Mouse (Mus musculus) intestine, embryonic 15.5 days (tissue): Measurements from ENCODE around the gene Dmpk. TPM values are rescaled to one million over a fixed set of nuclear protein-coding genes. Genes with fewer than 3 reads are reported as not detected.
A peak's percentile ranks its signal among the peaks of the same experiment; 100 is the strongest.

Source experiments
- ATAC-seq: fragments of 200-750 bp; cut with Nextera tagmentation; 2 replicates; pipeline ENCODE4 v1.8.0; 2017; ENCODE audit warnings: moderate TSS enrichment, moderate library complexity
- H3K27ac ChIP-seq: fragments of 300-500 bp; sonication (generic); 2 replicates; pipeline ENCODE4 v1.5.1; 2015; ENCODE audit warnings: mild to moderate bottlenecking, inconsistent platforms
- H3K27me3 ChIP-seq: fragments of 300-500 bp; sonication (generic); replicated peaks from 2 replicates; pipeline ENCODE4 v1.6.1; 2015; ENCODE audit warnings: inconsistent platforms
- H3K36me3 ChIP-seq: fragments of 300-500 bp; sonication (generic); 2 replicates; pipeline ENCODE4 v1.6.1; 2015; ENCODE audit warnings: inconsistent platforms
- H3K4me1 ChIP-seq: fragments of 300-500 bp; sonication (generic); replicated peaks from 2 replicates; pipeline ENCODE4 v1.6.1; 2015; ENCODE audit warnings: inconsistent platforms
- H3K4me2 ChIP-seq: fragments of 300-500 bp; sonication (generic); replicated peaks from 2 replicates; pipeline ENCODE4 v1.6.1; 2015; ENCODE audit warnings: mild to moderate bottlenecking, inconsistent platforms
- H3K4me3 ChIP-seq: fragments of 300-500 bp; sonication (generic); replicated peaks from 2 replicates; pipeline ENCODE4 v1.5.1; 2015; ENCODE audit warnings: inconsistent platforms
- H3K9ac ChIP-seq: fragments of 300-500 bp; sonication (generic); 2 replicates; pipeline ENCODE4 v1.6.1; 2015; ENCODE audit warnings: inconsistent platforms
- H3K9me3 ChIP-seq: fragments of 300-500 bp; sonication (generic); 2 replicates; pipeline ENCODE4 v1.6.1; 2016; ENCODE audit warnings: inconsistent platforms
- WGBS: fragments of 180-500 bp; shearing (Covaris S2); methylation state at CpG from one replicate; pipeline ENCODE4 v1.1.7; 2015; 5-methylcytosine and 5-hydroxymethylcytosine counted together
- polyA plus RNA-seq: library from polyadenylated mRNA; unstranded; fragments of >200 nt; fragmentation: Nextera tagmentation; extraction: Ambion mirVana; gene quantifications from 2 replicates; pipeline ENCODE4 v1.2.1, GENCODE M21; 2015

The Dmpk gene
- polyA plus RNA-seq, 1 experiment from 2014 or later = 52.2 TPM

DNA sequence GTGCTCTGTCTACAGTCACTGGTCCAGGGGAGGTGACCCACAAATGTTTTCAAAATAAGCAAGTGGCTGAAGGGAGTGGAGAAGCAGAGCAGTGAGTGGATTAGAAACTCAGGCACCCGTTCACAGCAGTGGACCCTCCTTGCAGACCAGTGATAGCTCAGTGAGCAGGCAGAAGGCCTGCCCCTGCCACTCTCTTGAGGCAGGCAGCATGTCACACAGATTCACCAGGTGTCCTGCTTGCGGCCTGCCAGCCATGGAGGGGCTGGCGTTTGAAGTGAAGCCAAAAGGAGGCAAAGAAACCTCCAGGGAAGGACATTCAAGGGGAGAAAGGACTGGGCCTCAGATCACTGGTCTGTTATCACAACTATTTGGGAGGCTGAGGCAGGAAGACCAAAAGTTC lies 4.9 kb upstream of the Dmpk start:
- H3K4me1 ChIP-seq = peaks cover 40% of the 10 kb centered on the region
- 83% methylated on average over 3 of the region's 3 CpGs for WGBS

DNA sequence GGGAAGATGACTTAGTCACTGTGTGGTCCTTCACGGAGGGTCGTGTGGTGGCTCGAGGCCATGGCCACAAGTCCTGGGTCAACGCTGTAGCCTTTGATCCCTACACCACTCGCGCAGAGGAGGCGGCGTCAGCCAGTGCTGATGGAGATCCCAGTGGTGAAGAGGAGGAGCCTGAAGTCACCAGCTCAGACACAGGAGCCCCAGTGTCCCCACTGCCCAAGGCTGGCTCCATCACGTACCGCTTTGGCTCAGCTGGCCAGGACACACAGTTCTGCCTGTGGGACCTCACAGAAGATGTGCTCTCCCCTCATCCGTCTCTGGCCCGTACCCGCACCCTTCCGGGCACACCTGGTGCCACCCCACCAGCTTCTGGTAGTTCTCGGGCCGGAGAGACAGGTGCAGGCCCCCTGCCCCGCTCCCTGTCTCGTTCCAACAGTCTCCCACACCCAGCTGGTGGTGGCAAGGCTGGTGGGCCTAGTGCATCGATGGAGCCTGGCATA lies 3.1 kb upstream of the Dmpk start:
- H3K36me3 ChIP-seq = peaks cover 32% of the 10 kb centered on the region
- H3K27ac ChIP-seq = no peak overlapping the region
- H3K9me3 ChIP-seq = no peaks in the 10 kb centered on the region
- peaks cover 53% of the 10 kb centered on the region for H3K4me1 ChIP-seq
- H3K27me3 ChIP-seq = no peaks in the 10 kb centered on the region
- H3K9ac ChIP-seq = no peak overlapping the region
- no peak for ATAC-seq
- 88% methylated on average over 19 of the region's 19 CpGs for WGBS
- H3K4me3 ChIP-seq = no peak overlapping the region
- H3K4me2 ChIP-seq = no peak overlapping the region

More for the DNA sequence above, 4.9 kb upstream of the Dmpk start:
- Histone ChIP-seq H3K27me3 (no peaks in the 10 kb centered on the region), H3K27ac (no peak overlapping the region), H3K9ac (no peak overlapping the region), H3K4me2 (no peak overlapping the region), H3K36me3 (peaks cover 32% of the 10 kb centered on the region), H3K9me3 (no peaks in the 10 kb centered on the region), H3K4me3 (no peak overlapping the region)
- ATAC-seq = no peak

DNA sequence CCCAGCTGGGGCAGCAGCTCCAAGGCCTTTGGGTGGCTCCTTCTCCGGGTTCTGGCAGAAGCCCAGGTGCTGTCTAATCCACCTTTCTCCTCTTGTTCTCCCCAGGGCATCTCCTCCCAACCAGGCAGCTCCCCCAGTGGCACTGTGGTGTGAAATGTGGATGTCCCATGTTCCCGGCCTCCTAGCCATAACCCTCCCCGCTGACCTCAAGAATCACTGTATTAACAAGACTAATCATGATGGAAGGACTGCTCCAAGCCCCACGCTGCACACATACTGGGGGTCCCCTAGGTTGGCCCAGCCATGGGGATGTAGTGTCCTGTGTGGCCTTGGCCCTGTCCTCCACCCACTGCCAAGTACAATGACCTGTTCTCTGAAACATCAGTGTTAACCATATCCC lies 1.5 kb upstream of the Dmpk start:
- Histone ChIP-seq H3K9ac (no peak overlapping the region), H3K4me2 (no peak overlapping the region), H3K9me3 (no peaks in the 10 kb centered on the region), H3K27me3 (no peaks in the 10 kb centered on the region), H3K36me3 (peaks cover 32% of the 10 kb centered on the region), H3K4me3 (no peak overlapping the region), H3K4me1 (peaks cover 60% of the 10 kb centered on the region), H3K27ac (peak overlapping the region; percentile 1; the same call in 1 of the 2 replicates)
- no peak for ATAC-seq
- 90% methylated on average over 4 of the region's 4 CpGs for WGBS

DNA sequence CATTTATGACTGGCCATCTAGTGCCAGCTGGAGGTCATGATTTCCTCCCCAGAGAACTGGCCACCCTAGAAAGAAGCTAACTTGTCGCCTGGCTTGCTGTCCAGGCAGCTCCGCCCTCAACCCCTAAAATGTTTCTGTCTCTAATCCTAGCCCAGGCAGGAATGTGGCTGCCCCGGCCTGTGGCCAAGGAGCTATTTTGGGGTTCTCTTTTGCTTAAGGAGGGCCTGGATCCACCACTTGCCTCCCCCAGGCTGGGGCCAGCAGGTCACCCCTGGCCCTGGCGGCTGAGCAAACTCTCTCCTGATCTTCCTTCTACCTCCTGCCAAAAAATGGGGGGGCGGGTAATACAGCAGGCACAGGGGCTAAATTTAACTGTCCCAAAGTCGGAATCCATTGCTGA lies 553 bp upstream of the Dmpk start:
- Histone ChIP-seq H3K36me3 (peaks cover 29% of the 10 kb centered on the region), H3K27ac (0 out of 2 replicates have a peak overlapping the region, but pooled peaks have one; percentile 1)

DNA sequence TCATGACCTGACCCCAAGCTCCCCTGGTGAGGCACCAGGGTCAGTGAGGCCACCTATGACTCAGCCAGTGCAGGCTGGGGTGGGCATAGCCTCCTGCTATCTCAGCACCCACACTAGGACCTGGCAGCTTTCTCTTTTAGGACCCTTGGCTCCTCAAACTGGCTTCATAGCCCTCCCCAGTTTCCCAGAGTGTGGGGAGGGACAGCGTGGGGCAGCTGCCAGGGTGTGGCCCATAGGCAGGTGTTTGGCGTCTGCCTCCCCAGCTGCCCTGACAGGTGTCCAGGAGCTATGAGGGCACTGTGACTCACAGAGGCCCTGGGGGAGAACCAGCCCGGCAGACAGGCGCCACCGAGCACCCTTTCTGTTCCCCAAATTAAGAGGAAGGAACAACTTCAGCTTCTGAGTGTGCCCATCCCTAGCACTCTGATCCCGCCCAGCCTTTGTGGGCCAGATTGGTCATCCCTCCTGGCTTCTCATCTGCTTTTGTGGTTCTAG lies 675 bp downstream of the Dmpk start:
- Histone ChIP-seq H3K27me3 (no peaks in the 10 kb centered on the region), H3K27ac (peak overlapping the region; percentile 15), H3K9ac (peak overlapping the region; percentile 27), H3K4me2 (peak overlapping the region; percentile 46), H3K9me3 (no peaks in the 10 kb centered on the region), H3K36me3 (peaks cover 21% of the 10 kb centered on the region), H3K4me1 (peaks cover 50% of the 10 kb centered on the region), H3K4me3 (peak overlapping the region; percentile 27)
- ATAC-seq = peak; percentile 20
- 51% methylated on average over 6 of the region's 6 CpGs for WGBS

More for the DNA sequence above, 553 bp upstream of the Dmpk start:
- H3K4me1 ChIP-seq = peaks cover 51% of the 10 kb centered on the region
- ATAC-seq = no peak
- no peak overlapping the region for H3K9ac ChIP-seq
- no peak overlapping the region for H3K4me3 ChIP-seq
- 56% methylated on average over 6 of the region's 6 CpGs for WGBS
- no peaks in the 10 kb centered on the region for H3K27me3 ChIP-seq
- no peaks in the 10 kb centered on the region for H3K9me3 ChIP-seq
- H3K4me2 ChIP-seq = peak overlapping the region; percentile 46; the same call in 1 of the 2 replicates

DNA sequence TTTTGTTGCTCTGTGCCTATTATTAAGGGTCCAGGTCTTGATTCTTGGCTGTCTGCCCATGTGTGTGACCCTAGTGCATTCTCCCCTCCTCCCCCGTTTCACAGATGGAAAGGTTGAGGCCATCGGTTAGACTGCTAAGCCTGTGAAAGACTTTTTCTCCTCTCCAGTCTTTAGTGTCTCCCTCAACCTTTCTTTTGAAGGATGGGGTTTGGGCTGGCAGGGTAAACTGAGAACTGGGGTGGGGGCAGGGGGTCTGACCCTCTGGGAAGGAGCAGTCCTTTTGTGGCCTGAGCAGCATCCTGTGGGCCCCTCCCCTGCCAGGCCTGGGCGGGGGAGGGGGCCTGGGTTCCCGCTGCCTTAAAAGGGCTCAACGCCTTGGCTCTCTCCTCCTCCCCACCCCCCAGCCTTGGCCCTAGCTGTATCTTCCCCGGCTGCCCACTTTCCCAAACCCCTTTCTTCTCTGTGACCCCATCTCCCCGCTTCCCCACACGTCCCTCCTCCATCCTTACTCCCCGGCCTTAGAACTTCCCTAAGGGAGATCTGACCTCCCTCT lies 1.3 kb downstream of the Dmpk start:
- H3K9ac ChIP-seq = peak overlapping the region; percentile 32
- peak overlapping the region; percentile 46 for H3K4me2 ChIP-seq
- ATAC-seq = no peak
- H3K36me3 ChIP-seq = peaks cover 20% of the 10 kb centered on the region
- WGBS = 23% methylated on average over 9 of the region's 9 CpGs
- H3K4me1 ChIP-seq = peaks cover 50% of the 10 kb centered on the region
- H3K27ac ChIP-seq = peak overlapping the region; percentile 46
- H3K9me3 ChIP-seq = no peaks in the 10 kb centered on the region
- H3K27me3 ChIP-seq = no peaks in the 10 kb centered on the region
- H3K4me3 ChIP-seq = peak overlapping the region; percentile 27

DNA sequence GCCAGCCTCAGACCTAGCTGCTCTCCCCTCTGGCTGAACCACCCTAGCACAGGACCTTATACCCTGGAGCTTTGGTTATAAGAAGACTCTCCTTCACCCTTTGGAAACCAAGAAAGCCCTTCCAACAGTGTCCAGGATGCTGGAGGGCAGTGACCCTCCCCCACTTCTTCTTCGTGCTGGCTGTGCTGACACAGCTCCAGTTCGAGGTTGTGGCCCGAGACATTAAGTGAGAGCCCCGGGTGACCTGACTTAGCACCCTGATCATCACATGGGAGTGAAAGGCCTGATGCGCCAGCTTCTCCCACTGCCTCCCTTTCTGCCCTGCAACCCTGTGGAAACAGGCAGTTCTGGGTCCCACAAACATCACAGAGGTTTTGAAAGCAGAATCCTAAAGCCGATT lies 1.8 kb downstream of the Dmpk start:
- H3K27me3 ChIP-seq = no peaks in the 10 kb centered on the region; the same call in 1 of the 2 replicates
- WGBS = 13% methylated on average over 6 of the region's 6 CpGs

DNA sequence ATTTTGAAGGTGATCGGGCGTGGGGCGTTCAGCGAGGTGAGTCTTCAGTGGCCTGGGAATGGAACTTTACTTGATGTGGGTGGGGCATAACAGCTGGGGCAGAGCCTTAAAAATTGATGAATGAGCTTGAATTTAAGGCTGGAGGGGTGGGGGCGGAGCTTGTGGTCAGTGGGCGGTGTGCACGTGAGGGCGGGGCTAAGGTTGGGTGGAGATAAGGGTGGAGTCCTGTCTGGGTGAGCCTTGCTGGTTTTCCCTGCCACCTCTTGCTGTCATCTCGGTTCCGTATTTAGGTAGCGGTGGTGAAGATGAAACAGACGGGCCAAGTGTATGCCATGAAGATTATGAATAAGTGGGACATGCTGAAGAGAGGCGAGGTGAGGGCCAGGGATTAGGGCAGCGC lies 2.4 kb downstream of the Dmpk start:
- peaks cover 16% of the 10 kb centered on the region for H3K36me3 ChIP-seq
- H3K27ac ChIP-seq = peak overlapping the region; percentile 46; the same call in 1 of the 2 replicates
- no peaks in the 10 kb centered on the region; the same call in 1 of the 2 replicates for H3K27me3 ChIP-seq
- 11% methylated on average over 14 of the region's 14 CpGs for WGBS
- H3K4me1 ChIP-seq = peaks cover 50% of the 10 kb centered on the region
- peak overlapping the region; percentile 46 for H3K4me2 ChIP-seq
- peak overlapping the region; percentile 27 for H3K4me3 ChIP-seq
- peak overlapping the region; percentile 32 for H3K9ac ChIP-seq
- ATAC-seq = peak; percentile 53
- H3K9me3 ChIP-seq = no peaks in the 10 kb centered on the region

More for the DNA sequence above, 1.8 kb downstream of the Dmpk start:
- H3K4me1 ChIP-seq = peaks cover 50% of the 10 kb centered on the region
- peak overlapping the region; percentile 46 for H3K27ac ChIP-seq
- peak overlapping the region; percentile 27 for H3K4me3 ChIP-seq
- no peak for ATAC-seq
- no peaks in the 10 kb centered on the region for H3K9me3 ChIP-seq
- H3K4me2 ChIP-seq = peak overlapping the region; percentile 46
- H3K9ac ChIP-seq = peak overlapping the region; percentile 32
- H3K36me3 ChIP-seq = peaks cover 15% of the 10 kb centered on the region

DNA sequence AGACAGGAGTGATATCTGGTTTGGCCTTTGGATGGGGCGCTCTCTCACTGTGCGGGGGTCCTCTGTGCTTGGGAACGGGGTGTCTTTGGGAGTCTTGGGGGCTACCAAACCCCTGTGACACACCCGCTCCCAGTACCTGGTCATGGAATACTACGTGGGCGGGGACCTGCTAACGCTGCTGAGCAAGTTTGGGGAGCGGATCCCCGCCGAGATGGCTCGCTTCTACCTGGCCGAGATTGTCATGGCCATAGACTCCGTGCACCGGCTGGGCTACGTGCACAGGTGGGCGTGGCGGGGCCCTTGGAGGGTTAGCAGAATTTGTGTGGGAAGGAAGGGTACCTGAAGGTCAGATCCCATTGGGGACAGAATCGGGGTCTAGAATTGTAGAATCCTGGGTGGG lies 3.1 kb downstream of the Dmpk start:
- WGBS = 68% methylated on average over 18 of the region's 18 CpGs
- Histone ChIP-seq H3K4me2 (peak overlapping the region; percentile 46; the same call in 1 of the 2 replicates), H3K4me1 (peaks cover 54% of the 10 kb centered on the region)

DNA sequence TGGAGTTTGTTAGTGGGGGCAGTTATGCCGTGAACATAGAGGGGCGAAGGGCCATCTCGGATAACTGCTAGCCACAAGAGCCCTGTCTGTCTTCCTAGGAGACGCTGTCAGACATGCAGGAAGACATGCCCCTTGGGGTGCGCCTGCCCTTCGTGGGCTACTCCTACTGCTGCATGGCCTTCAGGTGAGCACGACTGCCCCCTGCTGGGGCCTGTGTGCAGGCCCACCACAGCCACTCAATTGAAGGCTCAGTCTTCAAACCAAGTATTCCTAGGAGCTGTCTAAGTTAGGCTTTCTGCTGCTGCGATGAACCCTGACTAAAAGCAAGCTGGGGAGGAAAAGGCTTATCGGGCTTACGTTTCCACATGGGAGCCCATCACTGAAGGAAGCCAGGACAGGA lies 5.2 kb downstream of the Dmpk start:
- H3K4me1 ChIP-seq = peaks cover 49% of the 10 kb centered on the region
- H3K4me2 ChIP-seq = no peak overlapping the region
- ATAC-seq = no peak
- no peaks in the 10 kb centered on the region for H3K9me3 ChIP-seq
- no peak overlapping the region for H3K27ac ChIP-seq
- H3K4me3 ChIP-seq = no peak overlapping the region
- 42% methylated on average over 10 of the region's 10 CpGs for WGBS
- H3K9ac ChIP-seq = no peak overlapping the region
- H3K27me3 ChIP-seq = no peaks in the 10 kb centered on the region; the same call in 1 of the 2 replicates
- H3K36me3 ChIP-seq = 0 out of 2 replicates have a peak, but pooled peaks cover 4% of the 10 kb centered on the region

More for the DNA sequence above, 3.1 kb downstream of the Dmpk start:
- no peak overlapping the region for H3K9ac ChIP-seq
- ATAC-seq = no peak
- no peaks in the 10 kb centered on the region; the same call in 1 of the 2 replicates for H3K27me3 ChIP-seq
- H3K27ac ChIP-seq = no peak overlapping the region
- no peaks in the 10 kb centered on the region for H3K9me3 ChIP-seq
- H3K36me3 ChIP-seq = 0 out of 2 replicates have a peak, but pooled peaks cover 8% of the 10 kb centered on the region
- H3K4me3 ChIP-seq = no peak overlapping the region

DNA sequence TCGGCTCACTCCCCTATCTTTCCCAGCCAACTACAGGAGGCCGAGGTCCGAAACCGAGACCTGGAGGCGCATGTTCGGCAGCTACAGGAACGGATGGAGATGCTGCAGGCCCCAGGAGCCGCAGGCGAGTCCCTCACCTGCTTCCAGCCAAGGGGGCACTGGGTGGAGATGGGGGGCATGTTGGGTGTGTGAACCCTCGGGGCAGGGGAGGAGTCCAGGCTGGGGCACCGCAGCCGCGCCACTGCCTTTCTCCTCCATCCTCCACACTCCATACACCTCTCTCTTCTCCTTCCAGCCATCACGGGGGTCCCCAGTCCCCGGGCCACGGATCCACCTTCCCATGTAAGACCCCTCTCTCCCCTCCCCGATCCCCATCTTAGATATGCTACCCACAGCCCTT lies 8.3 kb downstream of the Dmpk start:
- peaks cover 32% of the 10 kb centered on the region for H3K4me1 ChIP-seq
- no peak overlapping the region for H3K27ac ChIP-seq
- WGBS = 60% methylated on average over 17 of the region's 17 CpGs
- no peak for ATAC-seq
- 0 out of 2 replicates have a peak, but pooled peaks cover 4% of the 10 kb centered on the region for H3K36me3 ChIP-seq
- H3K9me3 ChIP-seq = no peaks in the 10 kb centered on the region
- H3K4me3 ChIP-seq = no peak overlapping the region
- H3K27me3 ChIP-seq = no peaks in the 10 kb centered on the region; the same call in 1 of the 2 replicates
- peak overlapping the region; percentile 93; the same call in 1 of the 2 replicates for H3K4me2 ChIP-seq
- H3K9ac ChIP-seq = no peak overlapping the region

DNA sequence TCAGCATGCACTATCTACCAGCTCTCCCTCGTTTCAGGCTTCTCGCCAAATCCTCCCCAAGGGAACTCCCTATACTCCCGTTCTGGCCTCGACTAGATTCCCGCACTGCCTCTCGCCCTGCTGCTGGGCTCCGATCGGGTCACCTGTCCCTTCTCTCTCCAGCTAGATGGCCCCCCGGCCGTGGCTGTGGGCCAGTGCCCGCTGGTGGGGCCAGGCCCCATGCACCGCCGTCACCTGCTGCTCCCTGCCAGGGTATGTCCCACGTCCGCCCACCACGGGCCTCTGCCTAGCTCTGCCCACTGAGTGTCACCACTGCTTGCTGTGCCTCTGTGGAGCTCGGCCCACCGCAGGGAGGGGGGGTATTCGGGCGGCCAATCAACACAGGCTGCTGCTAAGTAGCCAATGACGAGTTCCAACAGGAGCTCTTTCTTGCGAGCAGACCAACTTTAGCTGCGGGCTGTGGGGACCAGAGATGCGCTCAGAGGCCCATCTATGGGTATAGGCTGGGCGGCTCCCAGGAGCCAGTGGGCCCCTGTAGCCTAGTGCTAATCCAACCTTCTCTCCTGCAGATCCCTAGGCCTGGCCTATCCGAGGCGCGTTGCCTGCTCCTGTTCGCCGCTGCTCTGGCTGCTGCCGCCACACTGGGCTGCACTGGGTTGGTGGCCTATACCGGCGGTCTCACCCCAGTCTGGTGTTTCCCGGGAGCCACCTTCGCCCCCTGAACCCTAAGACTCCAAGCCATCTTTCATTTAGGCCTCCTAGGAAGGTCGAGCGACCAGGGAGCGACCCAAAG lies 8.9 kb downstream of the Dmpk start:
- H3K27ac ChIP-seq = peak overlapping the region; percentile 97
- peak overlapping the region; percentile 93 for H3K4me2 ChIP-seq
- H3K4me1 ChIP-seq = peaks cover 39% of the 10 kb centered on the region
- H3K9ac ChIP-seq = peak overlapping the region; percentile 45
- H3K9me3 ChIP-seq = no peaks in the 10 kb centered on the region
- H3K27me3 ChIP-seq = no peaks in the 10 kb centered on the region; the same call in 1 of the 2 replicates
- 9% methylated on average over 38 of the region's 38 CpGs for WGBS
- ATAC-seq = peak; percentile 19
- 0 out of 2 replicates have a peak, but pooled peaks cover 4% of the 10 kb centered on the region for H3K36me3 ChIP-seq
- H3K4me3 ChIP-seq = peak overlapping the region; percentile 77
